Mouse (Mus musculus) thymus, postnatal 36 days (tissue): Measurements from ENCODE around the gene 6030468B19Rik.
A peak's percentile ranks its signal among the peaks of the same experiment; 100 is the strongest.
"Not testable (repeated sequence)": the region's sequence is repeated elsewhere in the genome, so short reads cannot be mapped to it uniquely, and the experiment has no call there.

ENCODE experiments used
- DNase-seq, 2 experiments: peaks; one replicate each; pipeline ENCODE4 v3.0.0; 2022; ENCODE audit warnings: mixed read lengths in 2 of 2

Gene 6030468B19Rik

DNA sequence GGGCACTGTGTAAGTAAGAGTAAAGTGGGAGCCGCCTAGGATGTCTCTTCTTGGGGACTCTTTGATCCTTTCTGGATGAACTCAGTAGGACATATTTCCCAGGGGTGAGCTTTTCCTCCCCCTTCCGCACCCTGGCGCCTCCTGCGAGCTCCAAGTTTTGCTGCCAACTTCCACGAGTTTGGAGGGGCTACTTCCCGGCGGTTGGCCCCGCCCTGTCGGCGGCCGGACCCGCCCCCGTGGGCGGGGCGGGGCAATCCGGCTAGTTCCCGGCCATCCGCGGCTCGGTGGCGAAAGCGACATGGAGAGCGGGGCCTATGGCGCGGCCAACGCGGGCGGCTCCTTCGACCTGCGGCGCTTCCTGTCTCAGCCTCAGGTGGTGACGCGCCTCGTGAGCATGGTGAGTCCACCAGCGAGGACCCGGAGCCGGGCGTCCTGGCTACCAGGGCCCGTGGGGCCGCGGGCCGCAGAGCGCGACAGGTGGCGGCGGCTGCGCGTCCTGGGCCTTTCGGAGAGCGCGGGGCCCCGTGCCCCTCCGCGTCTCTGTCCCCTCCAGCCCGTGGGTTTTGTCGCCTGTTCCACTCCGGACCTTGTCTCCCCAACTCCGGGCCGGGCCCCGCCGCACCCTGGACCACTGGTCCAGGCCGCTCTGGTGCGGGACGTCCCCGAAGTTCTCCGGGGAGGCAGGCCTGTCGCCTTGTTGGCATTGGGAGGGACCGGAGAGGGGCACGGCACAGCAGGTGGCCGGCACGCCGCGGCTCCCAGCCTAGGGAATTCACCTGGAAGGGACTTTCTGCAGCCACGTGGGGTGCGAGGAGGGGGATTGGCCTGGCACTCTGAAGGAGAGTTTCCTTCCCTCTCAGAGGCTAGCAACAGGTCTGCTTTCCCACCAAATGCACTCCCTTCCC is 12.2 kb downstream of the 6030468B19Rik start, which contains the start of the genes Gm20708 and Syngr2:
Gene Gm20708 (plus strand): TSS at position 262 of the 905 bp plus-strand sequence.
Gene Syngr2 (plus strand): TSS at position 262 of the 905 bp plus-strand sequence.
- DNase-seq = peak; percentile 75 to 76

DNA sequence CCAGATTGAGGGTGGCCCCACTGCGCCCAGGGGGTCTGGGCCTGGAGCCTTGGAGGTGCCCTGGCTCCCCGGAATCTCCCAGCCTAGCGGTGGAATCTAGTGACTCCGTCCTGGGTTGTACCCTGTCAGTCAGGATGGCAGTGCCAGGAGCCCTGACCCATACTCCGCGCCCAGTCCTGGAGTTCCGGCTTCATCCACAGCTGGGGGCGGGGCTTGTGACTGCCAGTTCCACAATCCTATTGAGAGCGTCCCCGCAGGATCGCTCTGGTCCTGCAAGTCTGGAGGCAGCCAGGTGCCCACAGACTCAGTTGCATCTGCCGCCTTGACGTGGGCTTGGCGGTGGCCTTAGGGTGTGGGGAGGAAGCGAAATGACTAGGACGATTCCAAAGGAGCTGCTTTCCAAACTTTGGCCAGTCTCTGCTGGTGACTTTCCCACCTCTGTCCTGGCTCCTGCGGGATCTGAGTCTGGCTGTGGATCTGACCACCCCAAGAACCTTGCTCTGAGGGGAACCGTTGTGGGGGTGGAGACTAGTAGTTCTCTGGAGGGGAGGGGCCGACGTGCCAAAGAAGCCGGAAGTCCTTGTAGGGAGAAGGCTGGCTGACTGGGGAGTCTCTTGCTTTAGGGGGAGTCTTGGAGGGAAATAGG is 13.1 kb downstream of the 6030468B19Rik start:
- peak; percentile 81 to 85 for DNase-seq

DNA sequence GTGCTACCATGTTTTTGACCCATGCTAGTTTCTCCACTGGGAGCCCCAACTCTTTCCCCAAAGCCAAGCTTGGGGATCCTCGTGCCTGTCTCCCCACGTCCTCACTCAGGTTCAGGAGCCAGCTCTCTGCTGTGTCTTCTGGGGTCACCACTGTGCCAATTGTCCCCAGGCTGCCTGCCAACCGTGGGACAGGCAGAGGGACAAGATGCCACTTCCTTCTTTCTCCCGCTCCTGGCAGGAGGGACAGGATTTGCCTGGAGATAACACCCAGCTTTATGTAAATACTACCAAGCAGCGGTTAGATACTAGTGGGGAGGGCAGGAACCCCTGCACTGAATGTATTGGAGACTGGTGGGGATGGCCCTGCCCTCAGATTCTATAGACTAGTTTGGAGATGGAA is 16.4 kb downstream of the 6030468B19Rik start:
- DNase-seq = no peak

DNA sequence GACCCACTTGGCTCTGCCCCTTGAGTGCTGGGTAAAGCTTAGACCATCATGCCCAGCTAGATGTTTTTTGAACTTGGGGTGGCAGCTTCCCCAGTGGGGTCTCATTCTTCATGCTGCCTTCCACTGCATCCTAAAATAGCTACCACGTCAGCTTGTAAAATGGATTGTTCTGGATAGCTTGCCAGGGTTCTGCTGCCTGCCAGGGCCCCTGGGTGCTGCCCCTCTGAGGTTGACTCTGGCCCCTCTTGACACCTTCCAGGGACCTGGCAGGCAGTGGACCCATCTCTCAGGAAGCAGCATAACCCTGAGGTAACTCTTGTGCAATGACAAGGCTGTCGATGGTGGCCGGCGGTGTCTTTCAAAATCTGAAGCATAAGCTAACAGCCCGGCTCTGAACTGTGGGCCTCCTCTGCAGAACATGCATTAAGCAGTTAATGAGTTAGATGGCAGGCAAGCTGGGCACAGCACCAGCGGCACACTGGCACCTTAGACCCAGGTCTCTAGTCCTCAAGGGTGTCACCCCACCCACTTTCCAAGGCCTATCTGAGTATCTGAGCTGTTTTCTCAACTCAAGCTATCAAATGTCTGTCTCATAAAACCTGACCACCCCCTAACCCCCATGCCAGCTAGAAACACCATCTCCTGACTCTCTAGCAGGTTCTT is 17.4 kb downstream of the 6030468B19Rik start:
- no peak for DNase-seq

DNA sequence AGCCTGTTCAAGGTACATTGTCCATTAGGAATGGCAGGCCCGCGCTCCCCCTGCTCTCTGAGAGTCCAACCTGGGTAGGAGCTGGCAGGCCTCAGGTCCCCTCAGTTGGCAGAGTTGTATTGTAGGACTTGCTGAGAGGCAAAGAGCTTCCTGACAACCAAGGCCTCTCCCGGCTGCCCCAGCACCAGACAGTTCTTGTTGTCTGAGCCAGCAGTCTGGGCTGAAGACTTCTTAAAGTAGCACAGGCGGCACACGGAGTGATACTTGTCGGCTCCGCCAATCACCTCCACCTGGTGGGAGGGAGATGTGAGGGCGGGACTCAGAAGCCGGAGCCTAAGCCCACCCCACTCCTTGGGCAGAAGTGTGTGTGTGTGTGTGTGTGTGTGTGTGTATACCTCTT is 18.4 kb downstream of the 6030468B19Rik start:
- DNase-seq = not testable (repeated sequence)

DNA sequence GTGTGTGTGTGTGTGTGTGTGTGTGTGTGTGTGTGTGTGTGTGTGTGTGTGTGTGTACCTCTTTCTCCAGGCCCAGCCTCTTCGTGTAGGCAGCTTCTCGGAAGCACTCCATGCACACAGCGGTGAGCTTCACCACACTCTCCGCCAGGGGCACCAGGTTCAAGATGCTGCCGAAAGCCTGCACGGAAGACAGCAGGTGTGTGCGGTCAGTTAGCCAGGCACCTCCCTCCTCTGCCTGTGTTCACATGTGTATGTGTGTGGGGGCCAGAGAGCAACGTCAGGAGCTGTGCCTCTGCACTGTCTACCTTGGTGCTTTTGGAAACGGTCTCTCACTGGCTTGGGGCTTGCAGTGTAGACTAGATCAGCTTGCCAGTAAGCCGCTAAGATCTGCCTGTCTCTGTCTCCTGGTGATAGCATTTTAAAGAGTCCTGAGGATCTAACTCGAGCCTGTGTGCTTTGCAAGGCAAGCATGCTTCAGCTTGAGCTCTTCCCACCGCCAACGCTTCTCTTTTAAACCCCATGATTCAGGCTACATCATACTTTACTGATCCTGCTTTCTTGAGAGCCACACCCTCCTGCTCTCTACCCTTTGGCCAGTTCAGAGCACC is 19.0 kb downstream of the 6030468B19Rik start:
- DNase-seq = no peak

DNA sequence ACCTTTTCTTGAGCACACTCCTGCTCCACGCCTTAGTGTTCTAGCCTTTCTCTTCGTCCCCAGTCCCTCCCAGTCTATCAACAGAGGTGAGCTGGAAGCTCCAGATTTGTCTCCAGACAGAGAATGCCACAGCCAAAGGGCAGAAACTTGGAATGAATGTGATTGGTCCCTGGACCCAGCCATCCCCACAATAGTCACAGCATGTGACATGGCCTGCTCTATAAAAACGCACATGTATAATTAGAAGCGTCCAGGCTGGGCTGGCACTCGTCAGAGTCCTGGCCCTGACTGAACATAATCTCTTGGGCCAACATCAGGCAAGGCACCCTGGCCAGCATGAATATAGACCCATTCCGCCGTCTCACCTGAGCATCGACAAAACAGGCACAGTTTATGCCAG is 21.6 kb downstream of the 6030468B19Rik start:
- DNase-seq = no peak

DNA sequence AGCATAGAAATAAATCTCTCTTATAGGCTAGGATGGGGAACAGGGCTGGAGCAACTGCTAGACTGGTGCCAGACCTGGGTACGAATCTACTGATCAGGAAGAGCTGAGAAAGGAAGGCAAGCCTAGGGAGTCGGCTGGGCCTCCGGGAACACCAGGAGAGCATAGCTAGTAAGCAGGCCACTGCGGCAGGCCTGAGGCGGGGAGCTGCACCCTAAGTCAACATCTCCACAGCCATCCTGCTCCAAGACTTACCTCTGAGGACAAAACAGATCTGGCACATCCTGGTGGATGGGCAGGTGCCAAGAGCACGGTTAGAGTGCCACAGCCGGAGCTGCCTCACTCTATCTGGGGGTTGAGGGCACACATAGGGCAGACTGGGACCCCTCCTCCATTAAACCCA is 22.7 kb downstream of the 6030468B19Rik start:
- no peak for DNase-seq

DNA sequence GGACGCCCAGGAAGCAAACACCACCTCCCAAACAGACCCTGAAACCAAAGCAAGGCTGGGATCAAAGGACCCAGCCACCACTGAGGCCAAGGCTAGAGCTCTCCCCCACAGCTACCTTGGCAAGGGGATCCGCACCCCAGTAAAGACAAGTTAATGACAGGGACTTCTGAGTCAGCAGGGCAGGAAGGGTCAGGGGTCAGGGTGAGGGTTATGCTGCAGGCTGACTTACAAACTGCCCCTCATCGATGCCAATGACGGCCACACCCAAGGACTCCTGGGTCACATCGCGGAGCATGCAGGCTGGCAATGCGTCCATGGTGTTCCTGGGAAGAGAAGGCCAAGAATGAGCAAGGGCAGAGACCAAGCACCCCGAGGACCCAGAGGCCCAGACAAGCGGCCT is 24.4 kb downstream of the 6030468B19Rik start:
- no peak for DNase-seq

DNA sequence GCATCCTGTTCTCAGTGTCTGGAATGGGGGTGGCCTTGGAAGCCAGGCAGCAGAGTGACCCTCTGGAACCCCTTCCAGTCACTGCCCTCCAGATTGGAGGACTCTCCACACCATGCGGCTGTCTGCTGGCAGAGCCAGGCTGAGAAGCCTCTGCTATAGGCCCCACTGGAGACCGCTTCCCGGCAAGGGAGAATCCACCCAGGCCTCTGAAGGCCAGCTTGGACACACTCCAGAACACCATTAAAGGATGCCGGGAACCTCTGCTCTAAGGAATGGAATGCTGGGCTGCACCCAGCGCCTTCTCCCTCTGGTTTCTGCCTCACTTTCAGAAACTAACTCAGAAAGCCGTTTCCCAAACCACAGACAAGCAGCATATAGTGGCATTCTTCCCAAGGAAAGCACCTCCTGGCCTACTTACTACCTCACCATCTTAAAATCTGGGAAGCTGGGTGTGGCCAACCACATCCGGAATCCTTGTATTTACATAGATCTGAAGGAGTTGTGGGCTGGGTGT is 25.3 kb downstream of the 6030468B19Rik start:
- DNase-seq = no peak

DNA sequence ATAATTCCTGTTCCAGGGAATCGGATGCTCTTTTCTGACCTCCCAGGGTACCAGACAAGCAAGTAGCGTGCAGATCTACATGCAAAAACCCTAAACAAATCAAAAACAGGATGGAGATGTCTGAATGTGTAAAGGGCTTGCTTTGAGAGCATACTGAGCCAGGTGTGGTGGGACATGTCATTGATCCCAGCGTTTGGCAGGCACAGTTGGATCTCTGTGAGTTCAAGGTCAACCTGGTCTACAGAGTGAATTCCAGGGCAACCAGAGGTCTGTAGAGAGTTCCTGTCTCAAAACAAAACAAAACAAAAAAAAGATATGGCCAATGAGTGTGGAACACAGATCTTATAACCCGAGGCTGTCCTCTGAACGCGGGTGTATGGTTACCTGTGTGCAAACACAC is 26.0 kb downstream of the 6030468B19Rik start:
- DNase-seq = no peak

DNA sequence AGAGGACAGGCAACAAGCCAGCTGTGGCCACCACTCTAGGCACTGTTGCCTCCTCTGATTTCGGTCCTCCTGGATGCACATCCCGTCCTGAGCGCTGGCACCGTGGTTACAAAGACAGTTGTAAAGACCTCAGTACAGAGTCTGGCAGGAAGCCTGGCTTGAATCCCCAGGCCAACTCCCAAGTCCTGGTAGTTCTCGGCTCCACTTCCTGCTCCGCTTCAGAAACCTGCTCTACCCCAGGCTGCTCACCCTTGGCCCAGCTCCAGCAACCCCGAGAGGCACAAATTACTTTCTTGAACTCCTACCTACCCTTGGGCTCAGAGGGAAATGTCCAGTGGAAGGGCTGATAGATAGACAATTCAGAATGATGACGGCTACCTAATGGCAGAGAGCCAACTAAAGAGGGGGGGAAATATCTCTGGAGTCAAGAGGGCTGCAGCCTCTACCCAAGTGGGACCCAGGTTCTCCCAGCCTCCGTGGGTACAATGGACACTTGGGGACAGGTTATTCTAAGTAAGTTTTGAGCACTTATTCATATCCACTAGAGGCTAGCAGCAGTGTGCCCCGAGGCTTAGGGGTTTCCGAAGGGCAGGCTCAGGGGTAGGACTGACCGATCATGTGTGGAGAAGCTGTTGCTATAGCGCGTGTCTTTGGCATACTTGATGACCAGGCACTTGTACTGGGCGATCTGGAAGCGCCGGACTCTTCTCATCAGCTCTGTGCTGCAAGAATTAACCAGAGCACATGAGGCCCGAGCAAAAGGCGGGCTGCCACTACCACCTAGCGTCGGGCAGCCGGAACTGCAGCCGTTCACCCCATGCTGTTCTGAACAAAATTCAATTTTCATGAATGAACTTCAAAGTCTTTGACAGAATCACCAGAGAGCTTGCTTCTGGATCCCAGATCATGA is 26.9 kb downstream of the 6030468B19Rik start:
- peak; percentile 77 to 79 for DNase-seq

DNA sequence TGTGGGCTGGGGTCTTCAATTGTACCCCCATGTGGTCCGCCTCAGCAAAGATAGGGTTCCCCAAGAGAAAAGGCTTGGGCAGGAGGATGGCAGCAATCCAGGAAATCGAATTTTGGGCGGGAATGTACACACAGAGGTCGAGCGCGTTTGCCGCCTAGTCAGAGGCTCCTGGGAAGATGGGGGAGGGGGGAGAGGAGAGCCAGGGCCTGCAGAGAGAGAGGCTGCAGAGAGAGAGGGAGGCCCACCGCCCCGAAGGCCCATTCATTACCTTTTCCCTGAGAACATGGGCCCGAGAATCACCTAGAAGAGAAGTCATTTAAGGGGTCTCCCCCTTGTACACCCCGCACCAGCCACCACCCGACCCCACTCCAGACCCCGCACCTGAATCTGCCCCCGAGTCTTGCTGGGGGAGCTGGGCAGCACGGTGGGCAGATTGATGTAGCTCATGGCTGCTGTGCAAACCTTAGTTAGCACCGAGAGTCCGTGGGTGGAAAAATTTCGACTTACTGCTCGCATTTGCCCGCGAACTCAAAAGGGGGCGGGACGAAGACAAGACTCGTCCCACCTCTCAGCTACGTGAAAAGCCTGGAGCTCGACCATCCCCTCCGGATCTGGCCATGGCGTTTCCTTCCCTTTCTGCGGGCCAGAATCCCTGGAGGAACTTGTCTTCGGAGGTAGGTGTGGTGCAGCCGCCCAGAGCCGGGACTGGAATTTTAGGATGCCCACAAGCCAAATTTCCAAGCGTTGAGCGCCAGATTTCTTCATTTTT is 28.1 kb downstream of the 6030468B19Rik start, which contains the start of the genes Afmid and Tk1:
Gene Afmid (plus strand): TSS at position 592 of the 769 bp plus-strand sequence.
Gene Tk1 (minus strand): TSS at position 760 of the 769 bp plus-strand sequence.
- DNase-seq = peak; percentile 59 to 75

DNA sequence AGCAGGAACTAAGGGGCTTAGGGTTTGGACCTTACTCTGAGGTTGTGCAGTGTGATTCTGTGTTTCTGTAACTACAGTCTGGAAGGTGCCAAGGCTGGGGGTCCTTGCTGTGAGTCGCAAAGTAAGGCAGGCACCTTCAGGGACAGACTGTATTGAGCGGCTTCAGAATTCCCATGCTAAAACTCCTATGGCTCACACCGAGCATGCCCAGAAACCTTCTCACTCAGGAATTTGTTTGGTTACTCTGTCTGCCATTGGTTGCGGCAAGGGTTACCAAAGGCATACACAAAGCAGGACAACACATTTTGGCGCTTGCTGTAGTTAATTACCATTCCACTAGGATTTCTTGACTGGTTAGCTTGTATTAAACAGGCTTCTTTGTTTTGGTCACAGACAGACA is 28.7 kb downstream of the 6030468B19Rik start:
- no peak for DNase-seq

DNA sequence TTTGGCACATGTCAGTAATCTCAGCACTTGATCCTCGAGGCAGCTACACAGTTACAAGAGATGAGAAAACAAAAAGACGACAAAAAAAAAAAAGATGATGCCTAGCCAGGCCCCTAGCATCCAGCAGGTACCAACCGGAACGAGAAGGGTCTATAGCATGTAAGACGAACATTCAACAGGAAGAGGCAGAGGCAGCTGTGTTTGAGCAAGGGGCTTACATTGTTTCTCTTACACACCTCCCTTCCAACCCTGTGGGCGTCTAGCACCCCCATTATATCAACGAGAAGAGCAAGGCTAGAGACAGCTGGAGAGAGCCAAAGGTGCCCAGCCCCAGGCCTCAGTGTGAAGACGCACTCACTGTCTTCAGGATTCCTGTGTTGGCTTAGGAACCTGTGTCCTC is 29.5 kb downstream of the 6030468B19Rik start:
- no peak for DNase-seq

DNA sequence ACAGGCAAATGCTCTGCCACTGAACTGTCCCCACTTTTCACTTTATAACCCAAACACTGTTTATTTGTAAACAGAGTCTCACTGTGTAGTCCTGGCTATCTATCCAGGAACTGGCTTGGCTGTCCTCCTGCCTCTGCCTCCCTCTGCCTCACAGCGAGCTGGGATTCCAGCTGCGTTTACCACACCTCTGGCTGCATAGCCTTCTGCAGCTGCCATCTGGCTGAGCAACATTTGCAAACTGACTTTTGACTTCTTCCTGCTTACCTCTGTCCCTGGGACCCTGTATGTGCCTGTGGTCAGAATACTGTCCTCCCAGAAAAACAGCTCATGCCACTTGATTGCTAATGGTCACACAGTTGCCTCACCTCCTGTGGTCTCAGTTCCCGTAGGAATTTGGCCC is 29.9 kb downstream of the 6030468B19Rik start:
- DNase-seq = peak; percentile 35 to 58

DNA sequence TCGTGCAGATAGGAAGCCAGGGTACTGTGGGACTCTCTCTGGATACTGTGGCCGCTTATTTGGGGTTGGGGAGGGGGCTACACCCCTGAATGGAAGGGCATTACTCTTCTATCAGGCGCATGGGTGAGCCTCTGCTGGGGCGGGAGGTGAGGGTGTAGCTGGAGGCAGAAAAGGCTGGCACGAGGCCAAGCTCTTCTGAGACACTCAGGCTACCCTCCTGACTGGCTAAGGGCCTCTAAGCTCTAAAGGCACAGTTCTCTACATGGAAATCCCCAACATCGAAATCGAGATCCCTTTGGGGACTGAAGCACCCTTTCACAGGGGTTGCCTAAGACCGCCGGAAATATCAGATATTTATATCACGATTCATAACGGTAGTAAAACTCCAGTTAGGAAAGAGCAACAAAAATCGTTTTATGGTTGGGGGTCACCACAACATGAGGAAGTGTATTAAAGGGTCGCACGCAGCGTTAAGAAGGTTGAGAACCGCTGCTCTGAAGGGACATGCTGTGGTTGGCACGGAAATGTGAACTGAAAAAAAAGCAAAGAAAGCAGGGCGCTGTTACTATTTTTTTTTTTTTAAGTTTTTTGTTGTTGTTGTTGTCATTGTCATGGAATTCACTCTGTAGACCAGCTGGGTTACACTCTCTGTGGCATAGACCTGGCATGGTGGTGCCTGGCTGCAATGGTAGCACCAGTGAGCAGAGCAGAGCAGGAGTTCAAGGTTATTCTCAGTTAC is 30.9 kb downstream of the 6030468B19Rik start:
- DNase-seq = peak; percentile 58 to 67

DNA sequence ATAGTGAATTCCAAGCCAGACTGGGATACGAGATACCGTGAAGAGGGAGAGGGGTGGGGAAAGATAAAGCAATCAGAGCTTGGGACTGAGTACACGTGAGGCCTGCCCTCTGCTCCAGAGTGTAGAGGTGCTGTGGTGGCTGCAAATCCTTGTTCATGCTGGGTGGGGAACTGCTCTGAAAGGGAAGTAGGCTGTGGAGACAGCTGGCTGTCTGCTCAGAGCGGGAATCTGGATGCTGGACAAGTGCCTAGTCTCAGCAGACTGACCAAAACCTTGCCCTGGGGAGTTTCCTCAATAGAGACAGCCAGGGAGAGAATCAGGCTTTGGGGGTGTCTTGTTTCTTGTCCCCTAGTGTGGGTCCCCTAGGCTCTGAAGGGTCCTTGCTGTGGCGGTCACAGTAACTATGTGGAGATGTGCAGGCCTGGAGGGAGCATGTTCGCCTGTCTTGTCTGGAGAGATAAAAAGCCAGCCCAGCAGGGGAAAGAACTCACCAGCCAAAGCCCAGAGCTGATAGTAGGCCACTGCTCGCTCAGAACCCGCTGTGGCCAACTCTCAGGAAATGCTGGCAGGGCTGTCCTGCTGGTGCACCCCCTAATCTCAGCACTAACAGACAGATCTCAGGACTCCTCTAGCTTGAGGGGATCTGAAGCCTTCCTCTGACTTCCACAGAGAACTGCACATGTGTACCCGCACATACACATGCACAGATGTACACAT is 31.6 kb downstream of the 6030468B19Rik start:
- DNase-seq = no peak

DNA sequence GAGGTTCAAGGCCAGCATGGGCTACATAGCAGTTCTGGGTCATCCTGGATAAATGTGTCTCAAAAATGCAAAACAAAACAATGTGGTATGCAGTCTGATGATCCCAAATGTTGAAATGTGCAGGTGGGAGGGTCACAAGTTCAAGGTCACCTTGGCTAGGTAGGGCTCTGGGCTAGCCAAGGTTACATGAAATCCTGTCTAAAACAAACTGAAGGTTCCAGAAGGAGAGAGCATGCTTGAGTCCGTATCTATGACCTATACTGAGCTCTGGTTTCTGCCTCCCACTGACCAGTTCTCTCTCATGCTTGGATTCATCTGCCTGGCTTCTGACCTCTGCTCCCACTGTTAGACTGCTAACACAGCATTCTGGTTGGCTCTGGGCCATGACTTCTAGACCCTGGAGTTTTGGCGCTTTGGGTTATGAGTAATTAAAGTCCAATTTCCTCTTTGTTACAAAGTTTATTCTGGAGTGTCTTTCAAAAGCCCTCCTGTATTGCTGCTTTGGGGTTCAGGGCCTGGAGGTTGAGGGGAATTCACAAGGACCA is 32.3 kb downstream of the 6030468B19Rik start:
- DNase-seq = no peak
